Mouse (Mus musculus) heart, postnatal 25 days (tissue): ENCODE results near the gene Dusp6. TPM values are rescaled to one million over a fixed set of nuclear protein-coding genes. Genes with fewer than 3 reads are reported as not detected.

Experiments
- DNase-seq: peaks from one replicate; pipeline ENCODE4 v3.0.0; 2022; ENCODE audit warnings: low spot score
- intact Hi-C: fragments of 180-260 bp; cut with DNase I; formaldehyde crosslinking; loops from one replicate; pipeline ENCODE4 v1.15.1; 2025
- total RNA-seq, 2 experiments: library from RNA; stranded (reverse); gene quantifications; 2 replicates each; pipeline ENCODE4 v1.2.3; 2021

The Dusp6 gene
- total RNA-seq, 2 experiments from 2014 or later = 18.5 to 19.5 TPM

DNA sequence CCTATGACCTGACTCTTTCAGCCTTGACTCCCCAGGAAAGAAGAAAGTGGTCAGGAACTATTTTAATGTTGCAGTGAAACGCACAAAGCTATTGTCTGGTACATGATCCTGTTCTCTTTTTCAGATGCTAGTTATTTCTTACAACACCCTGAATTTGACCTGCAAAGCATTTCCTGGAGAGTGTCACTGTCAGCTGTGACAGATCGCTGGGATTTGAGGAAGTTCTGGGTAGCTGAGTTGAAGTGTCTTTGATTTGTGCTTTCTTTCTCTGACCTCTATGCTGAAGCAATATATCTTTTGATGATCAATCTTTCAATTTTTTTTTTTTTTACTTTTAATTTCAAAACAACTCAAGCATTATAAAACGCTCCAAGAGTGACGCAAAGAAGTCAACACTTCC is 39.0 kb downstream of the Dusp6 start:
- DNase-seq = no peak
- intact Hi-C loops = no loop called here

DNA sequence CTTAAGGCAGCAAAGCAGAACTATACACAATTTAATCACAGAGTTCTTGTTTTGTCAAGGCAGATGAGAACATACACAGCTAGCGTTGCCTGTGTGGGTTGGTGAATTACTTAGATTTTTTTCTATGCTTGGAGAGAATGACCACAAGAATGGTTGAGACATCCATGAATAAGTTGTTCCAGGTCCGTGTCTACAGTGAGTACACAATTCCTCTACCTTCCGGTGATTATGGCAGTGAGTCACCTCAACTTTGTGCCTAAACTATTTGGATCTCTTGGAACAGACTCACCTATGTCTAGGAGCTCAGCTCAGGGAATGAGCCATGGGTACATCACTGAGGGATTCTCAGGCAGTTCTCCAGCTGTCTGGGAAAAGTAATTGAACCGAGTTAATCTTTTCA is 45.8 kb downstream of the Dusp6 start:
- intact Hi-C loops = no loop called here

DNA sequence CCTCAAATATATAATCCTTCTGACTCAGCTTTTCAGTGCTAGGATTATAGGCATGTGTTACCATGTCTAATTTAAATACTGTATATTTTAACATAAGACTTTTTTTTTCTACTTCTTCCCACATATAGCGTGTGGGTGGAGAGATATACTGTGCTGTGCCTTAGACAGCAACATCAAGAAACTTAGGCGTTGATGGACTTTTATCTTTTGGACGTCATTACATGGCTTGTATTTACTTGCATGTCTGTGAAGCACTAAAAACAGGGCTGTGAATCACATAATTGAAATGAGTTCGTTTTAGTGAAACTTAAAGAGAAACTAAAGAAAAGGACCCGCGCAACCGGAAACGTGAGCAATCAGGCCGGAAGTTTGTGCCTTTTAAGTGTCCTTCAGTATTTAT is 46.6 kb downstream of the Dusp6 start:
- no peak for DNase-seq
- intact Hi-C loops = no loop called here

More for the DNA sequence above, 45.8 kb downstream of the Dusp6 start:
- no peak for DNase-seq

DNA sequence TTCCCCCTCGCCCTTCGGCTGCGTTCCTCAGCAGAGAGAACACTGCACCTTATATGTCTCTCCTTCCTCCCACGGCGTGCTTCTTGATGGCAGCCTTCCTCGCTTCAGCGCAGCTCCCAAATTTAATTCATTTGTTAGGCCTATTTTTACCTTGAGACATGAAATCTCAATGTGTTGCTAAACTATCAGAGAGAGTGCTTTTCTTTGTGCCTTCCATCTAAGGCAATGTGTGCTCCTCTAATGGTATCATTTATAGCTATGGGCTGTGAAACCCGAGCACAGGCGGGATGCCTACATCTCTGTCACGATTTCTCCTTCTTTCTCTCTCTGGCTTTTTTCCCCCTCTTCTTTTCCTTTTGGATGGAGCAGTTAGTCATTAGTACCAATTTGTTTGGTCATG is 47.2 kb downstream of the Dusp6 start:
- DNase-seq = no peak
- intact Hi-C loops = no loop called here

DNA sequence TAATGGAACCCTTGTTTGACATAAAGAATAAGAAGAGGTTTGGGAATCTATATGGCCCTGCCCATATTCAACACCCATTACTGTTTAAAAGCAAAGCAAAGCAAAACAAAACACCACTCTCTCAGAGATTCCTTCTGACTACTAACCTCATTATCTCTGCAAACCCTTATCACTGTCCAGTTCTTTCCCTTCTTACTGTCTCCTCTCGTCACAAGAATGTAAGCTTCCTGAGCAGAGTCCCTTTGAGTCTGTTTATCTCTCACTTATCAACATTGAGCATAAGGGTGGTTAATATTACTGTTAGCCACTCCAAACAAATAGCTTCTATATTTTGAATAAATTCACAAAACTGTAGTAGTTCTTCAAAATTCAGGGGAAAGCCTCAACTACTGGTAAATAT is 48.9 kb downstream of the Dusp6 start:
- intact Hi-C loops = no loop called here
- no peak for DNase-seq

DNA sequence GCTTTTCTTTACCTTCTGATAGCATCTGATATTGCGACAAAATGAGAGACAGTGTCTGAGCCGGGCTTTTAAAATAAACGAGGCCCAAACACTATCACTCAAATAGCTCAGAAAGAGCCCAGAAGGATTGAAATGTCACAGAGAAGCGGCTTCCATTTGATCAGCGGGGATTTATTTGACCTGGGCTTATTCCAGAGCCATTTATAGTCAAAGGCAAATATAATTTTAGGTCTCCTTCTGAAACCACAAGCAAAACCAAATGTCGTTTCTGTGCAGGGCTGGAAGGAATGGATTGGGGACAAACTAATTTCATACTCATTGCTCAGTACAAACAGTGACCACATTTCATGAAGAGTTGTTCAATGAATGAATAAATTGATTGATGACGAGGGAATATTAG is 51.3 kb downstream of the Dusp6 start:
- intact Hi-C loops = no loop called here
- no peak for DNase-seq

DNA sequence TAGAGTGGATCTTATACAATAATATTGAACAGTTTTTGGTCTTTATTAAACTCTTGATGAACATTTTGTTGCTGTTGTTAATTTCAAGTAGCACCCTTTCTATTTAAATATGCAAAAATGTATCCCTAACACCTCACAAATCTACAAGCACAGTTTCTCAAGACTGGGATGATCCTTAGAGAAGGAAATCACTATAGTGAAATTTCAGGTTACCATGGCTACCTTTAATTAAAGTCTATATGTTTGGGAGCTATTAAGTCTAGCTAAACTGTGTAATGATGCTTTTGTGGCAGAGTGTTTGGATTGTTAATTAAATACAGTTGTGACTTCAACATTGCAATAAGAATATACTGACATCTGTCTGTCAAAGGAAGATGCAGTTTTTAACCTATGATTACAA is 54.0 kb downstream of the Dusp6 start:
- DNase-seq = no peak
- intact Hi-C loops = loop anchor here (5.0 kb wide), 1 partner anchor 50 kb away; no protein-coding TSS in a partner anchor

Other genes starting within 250 kb of the Dusp6 start
- gene Poc1b, start 156.2 kb upstream of the Dusp6 start, total RNA-seq = 1 to 10 TPM; 5.3 to 6.4 TPM
- 1 to 10 TPM; 3.2 to 3.6 TPM for gene Galnt4, start 155.1 kb upstream of the Dusp6 start, total RNA-seq
- gene Phxr2, start 136.9 kb upstream of the Dusp6 start, total RNA-seq = not detected